Mouse (Mus musculus): ENCODE data around the gene Csn1s2b.
A peak's percentile ranks its signal among the peaks of the same experiment; 100 is the strongest.
"Not testable (repeated sequence)": the region's sequence is repeated elsewhere in the genome, so short reads cannot be mapped to it uniquely, and the experiment has no call there.

Gene Csn1s2b

GRCm38 (mm10) chr5:87807782-87808181 is at the start of gene Csn1s2b:
Gene Csn1s2b (plus strand): TSS chr5:87808082.
- no peak for DNase-seq

GRCm38 (mm10) chr5:87764546-87764945 is 43.3 kb upstream of the Csn1s2b start:
- DNase-seq = no peak

GRCm38 (mm10) chr5:87772151-87772550 is 35.7 kb upstream of the Csn1s2b start:
- not testable (repeated sequence) for DNase-seq

GRCm38 (mm10) chr5:87774267-87774666 is 33.6 kb upstream of the Csn1s2b start, which contains the start of gene Csn1s2a:
Gene Csn1s2a (plus strand): TSS chr5:87774567.
- DNase-seq = no peak

- DNase-seq = peak in 1 of 2 experiments; percentile 2
Measured at GRCm38 (mm10) chr5:87782731-87783130, 25.2 kb upstream of the Csn1s2b start.

DNA sequence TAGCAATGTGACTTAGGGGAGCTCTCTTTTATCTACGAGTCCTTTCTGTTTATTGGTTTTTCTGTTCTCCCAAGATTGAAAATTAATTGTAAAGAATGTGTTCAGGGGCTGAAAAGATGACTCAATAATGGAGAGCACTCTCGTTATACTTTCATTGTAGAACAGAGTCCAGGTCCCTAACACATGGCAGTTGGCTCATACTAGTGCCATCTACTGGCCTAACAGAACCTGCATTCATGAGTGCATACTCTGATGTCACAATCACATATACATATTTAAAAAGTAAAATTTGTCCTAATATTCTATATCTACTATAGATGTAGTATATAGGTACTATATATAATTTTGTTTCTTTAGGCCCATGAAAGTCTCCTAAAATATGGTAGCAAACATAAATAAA is 1.4 kb downstream of the Csn1s2b start:
- DNase-seq = no peak

DNA sequence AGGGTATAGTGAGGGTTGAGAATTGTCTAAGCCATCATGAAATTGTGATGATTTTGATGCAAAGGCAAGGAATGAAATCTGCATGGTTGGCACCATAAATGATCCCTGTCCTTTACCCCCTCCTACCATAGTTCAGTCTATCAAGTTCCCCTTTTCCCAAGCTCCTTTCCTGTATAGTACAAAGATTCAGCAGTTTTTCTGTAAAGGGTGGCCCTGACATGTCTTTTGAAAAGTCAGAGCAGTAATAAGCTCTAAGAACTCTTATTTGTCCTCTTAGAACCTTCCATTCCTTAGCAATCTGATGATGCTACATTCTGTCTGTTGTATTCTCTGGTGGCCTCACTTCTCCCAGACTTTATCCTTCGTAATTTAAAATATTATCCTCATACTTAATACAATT is 17.5 kb downstream of the Csn1s2b start, which contains the start of gene Prr27:
Prr27 (plus strand) TSS at position 301 of the 400 bp plus-strand sequence.
- DNase-seq = no peak

DNA sequence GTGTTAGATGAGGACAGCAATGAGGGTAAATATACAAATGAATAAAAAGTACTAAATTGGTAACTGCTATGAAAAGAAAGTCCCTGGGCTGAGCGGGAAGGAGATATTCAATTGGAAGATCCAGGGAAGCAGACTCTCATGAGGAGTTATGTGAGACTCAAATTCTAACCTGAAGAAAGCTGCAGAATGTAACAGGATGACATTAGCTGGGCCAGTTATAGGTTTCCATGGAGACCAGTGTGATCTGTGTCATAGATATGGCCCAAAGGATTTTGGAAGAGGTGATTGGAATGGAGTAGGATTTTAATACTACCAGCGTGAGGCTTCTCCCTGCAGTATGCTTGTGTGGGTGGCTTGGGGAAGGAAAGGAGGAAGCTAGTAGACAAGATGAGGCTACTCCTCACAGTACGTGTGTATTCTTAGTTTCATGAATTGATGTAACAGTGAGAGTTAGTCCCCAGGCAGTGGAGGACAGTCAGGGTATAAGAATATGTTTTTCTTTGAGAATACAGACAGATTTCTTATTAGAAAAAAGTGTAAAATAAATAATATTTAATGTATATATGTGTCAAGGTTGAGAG is 47.3 kb downstream of the Csn1s2b start:
- DNase-seq = no peak

DNA sequence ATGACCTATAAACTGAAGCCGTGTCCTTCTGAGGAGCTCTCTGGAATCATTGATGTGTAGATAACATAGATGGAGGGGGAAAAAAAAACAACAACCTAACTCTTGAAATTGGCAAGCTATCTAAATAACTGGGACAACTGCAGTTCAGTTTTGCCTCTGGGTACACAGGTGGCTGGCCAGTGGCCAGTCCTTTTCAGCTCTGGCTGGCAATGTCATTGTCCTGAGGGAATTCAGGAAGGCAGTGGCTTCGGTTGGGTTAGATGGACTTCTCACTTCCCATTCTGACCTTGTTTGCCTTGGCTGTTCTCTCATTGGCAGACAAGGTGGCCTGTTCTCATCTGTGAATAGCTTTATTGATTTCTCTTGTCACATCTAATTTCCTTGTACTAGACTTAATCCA is 62.2 kb downstream of the Csn1s2b start:
- peak; percentile 44 to 54 for DNase-seq

GRCm38 (mm10) chr5:87871423-87871822 is 63.5 kb downstream of the Csn1s2b start:
- DNase-seq = peak; percentile 34 to 45
